Mouse (Mus musculus) E14TG2a.4 (cell line): ENCODE measurements around the gene Ascl1.

Experiments used
- CTCF ChIP-seq: conservative IDR thresholded peaks from 2 replicates; pipeline ENCODE4 v1.5.1; 2014; ENCODE audit warnings: low read length
- NANOG ChIP-seq: IDR thresholded peaks from 2 replicates; pipeline ENCODE4 v1.6.1; 2014; ENCODE audit warnings: borderline replicate concordance, low read length, mixed read lengths

DNA sequence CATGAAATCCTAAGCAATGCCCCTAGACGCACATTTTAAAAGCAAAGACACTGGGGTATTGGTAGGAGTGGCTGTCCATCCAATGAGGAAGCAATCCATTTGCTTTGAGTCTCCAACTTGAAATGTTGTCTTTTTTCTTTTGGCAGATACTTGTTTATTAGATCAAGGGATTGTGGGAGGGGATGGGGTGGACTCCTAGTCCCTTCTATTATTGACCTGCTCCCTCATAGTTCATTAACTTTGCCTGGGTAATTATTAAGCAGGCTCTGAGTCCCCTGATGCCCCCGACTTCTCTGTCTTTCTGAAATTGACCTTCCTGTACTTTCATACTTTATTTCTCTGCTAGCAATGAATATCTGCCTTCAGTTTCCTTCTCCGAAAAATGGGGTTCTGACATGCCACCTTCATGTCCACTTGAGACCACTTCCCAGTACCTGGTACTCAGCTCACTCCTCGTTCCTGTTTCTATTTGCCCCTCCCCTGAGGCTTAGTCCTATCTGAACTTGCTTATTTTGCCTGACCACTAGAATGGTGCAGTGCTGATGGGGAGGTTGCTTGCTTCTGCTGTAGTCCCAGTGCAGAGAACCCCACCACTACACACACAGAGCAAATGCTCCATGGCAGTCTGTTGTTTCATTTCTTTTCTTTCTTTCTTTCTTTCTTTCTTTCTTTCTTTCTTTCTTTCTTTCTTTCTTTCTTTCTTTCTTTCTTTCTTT is 27.1 kb upstream of the Ascl1 start:
- TF ChIP-seq NANOG: no peak
- TF ChIP-seq CTCF: no peak
